Mouse (Mus musculus) CH12.LX (cell line): Measurements from ENCODE around the gene Cd300a. TPM values are rescaled to one million over a fixed set of nuclear protein-coding genes. Genes with fewer than 3 reads are reported as not detected.

ENCODE experiments used
- DNase-seq: peaks from one replicate; pipeline ENCODE4 v3.0.0-alpha.2; 2013; ENCODE audit errors: extremely low read depth
- H3K27ac ChIP-seq: 2 replicates; pipeline ENCODE4 v1.5.1; 2012; ENCODE audit warnings: low read depth, mild to moderate bottlenecking, control low read depth, moderate library complexity; ENCODE audit not compliant: insufficient read depth
- H3K27me3 ChIP-seq: replicated peaks from 2 replicates; pipeline ENCODE3; 2012; ENCODE audit warnings: inconsistent platforms
- H3K36me3 ChIP-seq, 2 experiments: replicated peaks in 1 of 2; 2 replicates each; pipeline versions ENCODE3 to v1.6.1; 2012; ENCODE audit warnings: inconsistent platforms in 1 of 2, low read length in 1 of 2, mild to moderate bottlenecking in 1 of 2, mixed read lengths in 1 of 2, moderate library complexity in 1 of 2; ENCODE audit not compliant: control insufficient read depth in 1 of 2, insufficient read depth in 1 of 2
- H3K4me1 ChIP-seq, 2 experiments: 2 replicates each; pipeline ENCODE4 v1.6.1; 2012; ENCODE audit warnings: inconsistent platforms in 1 of 2, moderate library complexity in 1 of 2; ENCODE audit not compliant: insufficient read depth in 2 of 2, control insufficient read depth in 1 of 2
- H3K4me2 ChIP-seq: 2 replicates; pipeline ENCODE4 v1.6.1; 2012; ENCODE audit warnings: low read depth, mild to moderate bottlenecking, control low read depth; ENCODE audit not compliant: poor library complexity, insufficient read depth, severe bottlenecking
- H3K4me3 ChIP-seq, 3 experiments: fragments of 150-350 bp in 1 of 3; sonication (generic) in 1 of 3; replicated peaks in 1 of 3; 2 replicates each; pipeline versions ENCODE3 to v1.5.1; 2011 to 2012; ENCODE audit warnings: low read depth in 2 of 3, low read length in 2 of 3, mild to moderate bottlenecking in 2 of 3, moderate library complexity in 2 of 3, control low read depth in 1 of 3, improper control_type of control experiment in 1 of 3, inconsistent platforms in 1 of 3, mixed read lengths in 1 of 3; ENCODE audit not compliant: poor library complexity in 1 of 3
- H3K79me2 ChIP-seq: replicated peaks from 2 replicates; pipeline ENCODE4 v1.6.1; 2012; ENCODE audit warnings: mild to moderate bottlenecking, moderate library complexity; ENCODE audit not compliant: control insufficient read depth, poor library complexity, insufficient read depth, severe bottlenecking; ENCODE audit errors: extremely low read depth
- H3K9ac ChIP-seq: 2 replicates; pipeline ENCODE4 v1.6.1; 2012; ENCODE audit warnings: low read depth, mild to moderate bottlenecking, control low read depth, moderate library complexity; ENCODE audit not compliant: insufficient read depth
- H3K9me3 ChIP-seq: replicated peaks from 2 replicates; pipeline ENCODE3; 2012; ENCODE audit warnings: low read length, inconsistent platforms, mixed read lengths
- BHLHE40 ChIP-seq: IDR thresholded peaks from 2 replicates; pipeline ENCODE4 v1.6.1; 2011; ENCODE audit warnings: mild to moderate bottlenecking, low read depth, low read length, improper control_type of control experiment
- CHD2 ChIP-seq: IDR thresholded peaks from 2 replicates; pipeline ENCODE4 v1.6.1; 2011; ENCODE audit warnings: low read length, improper control_type of control experiment
- CTCF ChIP-seq, 2 experiments: IDR thresholded peaks in 1 of 2; conservative IDR thresholded peaks in 1 of 2; 2 replicates each; pipeline ENCODE4 v1.5.1; 2011 to 2012; ENCODE audit warnings: low read depth in 2 of 2, low read length in 2 of 2, improper control_type of control experiment in 1 of 2, inconsistent platforms in 1 of 2, mild to moderate bottlenecking in 1 of 2, moderate library complexity in 1 of 2
- E2F4 ChIP-seq: IDR thresholded peaks from 2 replicates; pipeline ENCODE4 v1.6.1; 2011; ENCODE audit warnings: low read depth, low read length, improper control_type of control experiment; ENCODE audit not compliant: insufficient replicate concordance
- EP300 ChIP-seq: IDR thresholded peaks from 2 replicates; pipeline ENCODE4 v1.6.1; 2011; ENCODE audit warnings: low read length, improper control_type of control experiment
- IRF4 ChIP-seq: IDR thresholded peaks from 2 replicates; pipeline ENCODE4 v1.6.1; 2014; ENCODE audit warnings: low read depth, mild to moderate bottlenecking, inconsistent platforms, low read length, improper control_type of control experiment
- KAT2A ChIP-seq: IDR thresholded peaks from 2 replicates; pipeline ENCODE4 v1.6.1; 2012; ENCODE audit warnings: low read length, improper control_type of control experiment, inconsistent platforms; ENCODE audit not compliant: insufficient replicate concordance
- MAFK ChIP-seq: IDR thresholded peaks from 2 replicates; pipeline ENCODE4 v1.6.1; 2011; ENCODE audit warnings: low read length, improper control_type of control experiment; ENCODE audit not compliant: insufficient replicate concordance
- MAX ChIP-seq: IDR thresholded peaks from 2 replicates; pipeline ENCODE4 v1.6.1; 2011; ENCODE audit warnings: low read length, improper control_type of control experiment
- MAZ ChIP-seq: IDR thresholded peaks from 2 replicates; pipeline ENCODE4 v1.6.1; 2012; ENCODE audit warnings: low read depth, mild to moderate bottlenecking, inconsistent platforms, low read length, improper control_type of control experiment, moderate library complexity
- MEF2A ChIP-seq: IDR thresholded peaks from 2 replicates; pipeline ENCODE4 v1.6.1; 2014; ENCODE audit warnings: low read depth, mild to moderate bottlenecking, inconsistent platforms, low read length, improper control_type of control experiment, borderline replicate concordance
- MXI1 ChIP-seq: IDR thresholded peaks from 2 replicates; pipeline ENCODE4 v1.6.1; 2011; ENCODE audit warnings: mild to moderate bottlenecking, low read depth, low read length, improper control_type of control experiment
- MYC ChIP-seq: IDR thresholded peaks from 2 replicates; pipeline ENCODE4 v1.6.1; 2011; ENCODE audit warnings: low read depth, mild to moderate bottlenecking, improper control_type of control experiment, low read length
- NELFE ChIP-seq: IDR thresholded peaks from 2 replicates; pipeline ENCODE4 v1.6.1; 2011; ENCODE audit warnings: low read depth, low read length, improper control_type of control experiment
- POLR2AphosphoS2 ChIP-seq: IDR thresholded peaks from 2 replicates; pipeline ENCODE4 v1.6.1; 2011; ENCODE audit warnings: low read depth, low read length, improper control_type of control experiment
- RCOR1 ChIP-seq: conservative IDR thresholded peaks from 2 replicates; pipeline ENCODE4 v1.6.1; 2012; ENCODE audit warnings: low read depth, mild to moderate bottlenecking, inconsistent platforms, low read length, improper control_type of control experiment
- SIN3A ChIP-seq: IDR thresholded peaks from 2 replicates; pipeline ENCODE4 v1.6.1; 2012; ENCODE audit warnings: low read length, improper control_type of control experiment, inconsistent platforms
- SMC3 ChIP-seq: IDR thresholded peaks from 2 replicates; pipeline ENCODE4 v1.6.1; 2011; ENCODE audit warnings: low read depth, low read length, improper control_type of control experiment
- TCF12 ChIP-seq: IDR thresholded peaks from 2 replicates; pipeline ENCODE4 v1.6.1; 2014; ENCODE audit warnings: low read depth, mild to moderate bottlenecking, inconsistent platforms, low read length, improper control_type of control experiment
- USF1 ChIP-seq: IDR thresholded peaks from 2 replicates; pipeline ENCODE4 v1.6.1; 2014; ENCODE audit warnings: low read depth, mild to moderate bottlenecking, inconsistent platforms, low read length, improper control_type of control experiment
- ZC3H11A ChIP-seq: IDR thresholded peaks from 2 replicates; pipeline ENCODE4 v1.6.1; 2012; ENCODE audit warnings: low read depth, mild to moderate bottlenecking, inconsistent platforms, low read length, improper control_type of control experiment
- ZKSCAN1 ChIP-seq: IDR thresholded peaks from 2 replicates; pipeline ENCODE4 v1.6.1; 2012; ENCODE audit warnings: low read depth, inconsistent platforms, low read length, improper control_type of control experiment, borderline replicate concordance
- ZNF384 ChIP-seq: IDR thresholded peaks from 2 replicates; pipeline ENCODE4 v1.6.1; 2012; ENCODE audit warnings: low read depth, low read length, improper control_type of control experiment, inconsistent platforms
- dilution Hi-C: fragments of 300-500 bp; cut with MboI; formaldehyde crosslinking; loops from 2 replicates; pipeline ENCODE4 v1.14.3; 2020; ENCODE audit warnings: low sequenced_read_pairs; ENCODE audit not compliant: extremely low pct_unique_long_range_greater_than_20kb, extremely low pct_ligation_motif_present
- in situ Hi-C: fragments of 300-500 bp; cut with MboI; formaldehyde crosslinking; loops from 3 replicates; pipeline ENCODE4 v1.14.3; 2019; ENCODE audit warnings: low sequenced_read_pairs, low pct_ligation_motif_present, low pct_unique_long_range_greater_than_20kb, mixed read lengths
- polyA plus RNA-seq: library from polyadenylated mRNA; unstranded; fragments of >175 nt; gene quantifications from 2 replicates; pipeline ENCODE4 v1.2.1, GENCODE M21; 2012; ENCODE audit warnings: low read depth; ENCODE audit not compliant: insufficient read length
- total RNA-seq, 2 experiments: library from RNA; depleted of rRNA; stranded (reverse); fragments of 300-350 nt in 1 of 2; fragments of >200 nt in 1 of 2; gene quantifications; 2 replicates each; pipeline ENCODE4 v1.2.3; 2012 to 2014

The Cd300a gene
- total and polyA plus RNA-seq, 3 experiments, result 0.13 to 1.0 (median 0.32) TPM

DNA sequence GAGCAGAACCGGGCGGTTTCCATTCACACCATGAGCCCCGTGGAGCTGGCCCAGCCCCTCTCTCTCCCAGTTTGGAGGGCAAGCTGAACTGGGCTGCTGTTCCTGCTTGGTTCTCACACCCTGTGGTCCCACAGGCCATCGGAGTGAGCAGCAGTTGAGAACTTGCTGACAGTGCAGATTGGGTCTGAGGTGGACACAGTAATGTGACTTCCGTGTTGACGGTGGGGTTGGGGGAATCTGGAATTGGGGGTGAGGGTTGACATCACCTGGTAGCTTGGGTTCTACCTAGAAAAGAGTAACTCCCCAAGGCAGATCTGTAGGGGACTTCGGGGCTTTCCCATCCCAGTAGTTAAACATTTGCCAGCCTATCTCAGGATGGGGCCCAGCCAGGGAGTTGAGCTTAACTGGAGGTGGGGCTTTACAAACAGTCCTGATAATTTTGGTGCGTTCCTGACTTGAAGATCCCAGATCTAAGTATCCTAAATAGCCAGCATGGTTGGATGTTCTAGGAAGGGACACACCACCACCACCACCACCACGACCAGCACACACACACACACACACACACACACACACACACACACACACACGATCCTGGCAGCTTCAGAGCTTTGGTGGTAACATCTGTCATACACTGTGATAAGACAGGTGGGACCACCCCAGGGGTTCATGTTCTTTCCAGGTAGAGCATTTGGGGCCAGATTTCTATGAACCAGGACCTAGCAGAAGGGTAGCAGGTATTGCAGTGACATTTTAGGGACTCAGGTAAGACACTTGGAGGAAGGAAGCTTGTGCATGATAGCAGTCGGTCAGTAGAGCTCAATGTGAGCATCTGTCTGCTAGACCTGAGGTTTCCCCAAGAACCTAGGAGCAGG is 22.2 kb upstream of the Cd300a start:
- H3K79me2 ChIP-seq, result no peaks in the 10 kb centered on the region
- no peaks in the 10 kb centered on the region for H3K36me3 ChIP-seq
- DNase-seq, result no peak
- TF ChIP-seq MAX, result no peak
- TF ChIP-seq ZC3H11A, result no peak
- peak; percentile 91 for TF ChIP-seq MAFK
- H3K27ac ChIP-seq, result no peak overlapping the region
- no peak overlapping the region for H3K9ac ChIP-seq
- in situ Hi-C loops, result no loop called here
- peaks cover 1% of the 10 kb centered on the region for H3K27me3 ChIP-seq
- H3K4me2 ChIP-seq, result no peak overlapping the region
- H3K4me3 ChIP-seq, result no peak overlapping the region
- no peaks in the 10 kb centered on the region for H3K9me3 ChIP-seq
- dilution Hi-C loops, result no loop called here
- peaks cover 18 to 39% of the 10 kb centered on the region in 2 experiments for H3K4me1 ChIP-seq

DNA sequence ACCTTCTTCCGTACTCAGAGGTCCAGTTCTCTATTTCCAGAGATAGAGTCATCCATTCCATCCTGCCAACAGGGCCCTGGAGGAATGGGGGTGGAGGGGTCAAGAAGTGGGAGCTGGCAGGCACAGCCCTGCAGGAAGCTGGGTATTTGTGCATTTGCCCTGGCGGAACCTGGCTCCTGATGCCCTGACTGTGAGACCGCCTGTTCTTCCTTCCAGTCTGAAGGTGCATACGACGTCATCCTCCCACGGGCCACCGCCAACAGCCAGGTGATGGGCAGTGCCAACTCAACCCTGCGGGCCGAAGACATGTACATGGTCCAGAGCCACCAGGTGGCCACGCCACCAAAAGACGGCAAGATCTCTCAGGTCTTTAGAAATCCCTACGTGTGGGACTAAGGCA is 21.6 kb upstream of the Cd300a start:
- Histone ChIP-seq H3K79me2 (no peaks in the 10 kb centered on the region), H3K4me1 (peaks cover 23 to 46% of the 10 kb centered on the region in 2 experiments), H3K27me3 (peaks cover 1% of the 10 kb centered on the region), H3K4me3 (no peak overlapping the region), H3K4me2 (no peak overlapping the region), H3K27ac (no peak overlapping the region), H3K36me3 (no peaks in the 10 kb centered on the region), H3K9ac (no peak overlapping the region)
- in situ Hi-C loops (no loop called here), dilution Hi-C loops (no loop called here)
- DNase-seq, result no peak
- TF ChIP-seq EP300 (no peak), CHD2 (no peak), SMC3 (peak; percentile 10; the same call in 1 of the 2 replicates), ZKSCAN1 (no peak), KAT2A (no peak), MXI1 (no peak)
- TF ChIP-seq, all 38 proteins: peak for 1
- no peaks in the 10 kb centered on the region for H3K9me3 ChIP-seq

DNA sequence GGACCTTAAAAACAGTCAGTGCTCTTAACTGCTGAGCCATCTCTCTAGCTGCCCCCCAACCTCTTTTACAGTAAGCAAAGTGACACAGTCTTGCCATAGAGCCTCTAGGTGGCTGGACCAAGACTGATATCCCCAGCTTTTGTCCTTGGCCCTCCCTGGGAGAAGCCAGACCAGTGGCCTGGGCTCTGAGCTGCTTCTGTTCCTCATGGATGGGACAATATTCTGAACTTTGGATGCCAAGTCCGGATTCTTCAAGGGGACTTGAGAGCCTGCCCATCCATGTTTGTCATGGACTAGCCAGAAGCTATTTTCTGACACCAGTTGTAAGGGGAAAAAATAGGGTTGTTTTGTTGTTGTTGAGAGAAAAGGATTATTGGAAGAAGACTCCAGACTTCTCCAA is 20.1 kb upstream of the Cd300a start:
- Histone ChIP-seq H3K4me3 (no peak overlapping the region), H3K27ac (no peak overlapping the region), H3K79me2 (no peaks in the 10 kb centered on the region), H3K9me3 (no peaks in the 10 kb centered on the region), H3K9ac (no peak overlapping the region), H3K27me3 (peaks cover 1% of the 10 kb centered on the region), H3K4me2 (no peak overlapping the region), H3K4me1 (peaks cover 25 to 59% of the 10 kb centered on the region in 2 experiments), H3K36me3 (no peaks in the 10 kb centered on the region)
- in situ Hi-C loops, result no loop called here
- dilution Hi-C loops, result no loop called here
- no peak for DNase-seq
- TF ChIP-seq E2F4 (no peak), RCOR1 (no peak), MAZ (no peak), BHLHE40 (no peak), MXI1 (no peak), NELFE (no peak), POLR2AphosphoS2 (no peak), IRF4 (no peak), MAX (no peak), MEF2A (no peak), MYC (no peak), TCF12 (no peak), SIN3A (no peak), SMC3 (no peak), ZNF384 (no peak), CHD2 (no peak), CTCF (conservative IDR thresholded peaks at IDR 0.05 in 1 of 2, IDR thresholded peaks at IDR 0.05 in 1 of 2; ENCODE audit: low read depth in 2 of 2, low read length in 2 of 2) (no peak), USF1 (no peak)
